Mouse (Mus musculus): ENCODE measurements at regions not wholly inside any gene's neighbourhood (a gene's known extent, or its start where the extent isn't known, plus 50 kb on each side); places are given as distances from the start of the nearest gene placed in this dataset.

DNA sequence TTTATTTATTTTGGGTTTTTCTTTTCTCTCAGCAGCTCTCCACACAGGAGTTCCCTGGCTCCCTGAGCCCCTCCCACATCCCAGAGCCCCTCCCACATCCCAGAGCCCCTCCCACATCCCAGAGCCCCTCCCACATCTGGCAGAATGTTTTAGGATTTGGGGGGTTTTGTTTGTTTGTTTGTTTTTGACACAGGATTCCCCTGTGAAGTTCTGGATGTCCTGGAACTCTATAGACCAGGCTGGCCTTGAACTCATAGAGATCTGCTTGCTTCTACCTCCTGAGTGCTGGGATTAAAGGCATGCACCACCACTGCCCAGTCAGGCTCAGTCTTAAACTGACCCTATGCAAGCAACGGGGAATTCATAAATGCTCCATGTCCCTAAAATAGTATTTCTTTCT is 100.2 kb downstream of the 1700001O22Rik start:
- WGBS = 82% methylated on average over 1 of the region's 1 CpGs
- H3K36me3 ChIP-seq (ENCODE audit: control insufficient read depth, insufficient read depth) = no peaks in the 10 kb centered on the region
- H3K27ac ChIP-seq (ENCODE audit: low read depth, low read length) = no peak overlapping the region

DNA sequence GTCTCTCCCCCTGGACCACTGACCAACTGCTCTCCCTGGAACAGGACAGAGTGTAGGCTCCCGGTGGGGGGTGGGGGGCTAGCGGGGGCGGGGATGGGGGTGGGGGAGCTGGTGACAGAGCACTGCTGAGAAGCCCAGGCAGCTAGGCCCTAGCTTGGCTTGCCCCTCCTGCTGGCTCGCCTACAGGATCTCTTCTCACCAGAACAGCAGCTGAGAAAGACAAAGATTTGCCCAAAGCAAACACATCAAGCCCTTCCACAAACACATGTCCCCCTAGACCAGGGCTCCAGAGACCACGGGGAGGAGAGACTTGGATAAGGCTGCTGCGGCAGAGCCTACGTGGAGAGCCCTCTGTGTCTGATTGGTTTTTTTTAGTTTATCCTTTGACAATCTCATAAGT is 100.8 kb downstream of the 1700001O22Rik start:
- H3K4me2 ChIP-seq (replicated peaks; ENCODE audit: low read depth) = no peak overlapping the region
- TF ChIP-seq CTCF (IDR thresholded peaks at IDR 0.05; ENCODE audit: low read depth) = no peak
- ATAC-seq = no peak
- H3K27me3 ChIP-seq (replicated peaks; ENCODE audit: control insufficient read depth, insufficient read depth, low read length) = no peaks in the 10 kb centered on the region
- no peak overlapping the region for H3K4me3 ChIP-seq (ENCODE audit: low read depth, low read length)
- H3K36me3 ChIP-seq (ENCODE audit: control insufficient read depth, insufficient read depth) = no peaks in the 10 kb centered on the region
- 26% methylated on average over 7 of the region's 7 CpGs for WGBS
- 0 out of 2 replicates have a peak overlapping the region, but pooled peaks have one; percentile 0 for H3K27ac ChIP-seq (ENCODE audit: low read depth, low read length)
- H3K9me3 ChIP-seq (ENCODE audit: control insufficient read depth) = no peaks in the 10 kb centered on the region
- peaks cover 9% of the 10 kb centered on the region; the same call in 1 of the 2 replicates for H3K4me1 ChIP-seq (replicated peaks; ENCODE audit: control insufficient read depth, insufficient read depth, low read length)
- H3K9ac ChIP-seq (ENCODE audit: low read depth, low read length) = no peak overlapping the region

More for the DNA sequence above, 100.2 kb downstream of the 1700001O22Rik start:
- Histone ChIP-seq H3K27me3 (replicated peaks; ENCODE audit: control insufficient read depth, insufficient read depth, low read length) (no peaks in the 10 kb centered on the region), H3K9ac (ENCODE audit: low read depth, low read length) (no peak overlapping the region), H3K9me3 (ENCODE audit: control insufficient read depth) (no peaks in the 10 kb centered on the region), H3K4me1 (replicated peaks; ENCODE audit: control insufficient read depth, insufficient read depth, low read length) (peaks cover 10% of the 10 kb centered on the region), H3K4me3 (ENCODE audit: low read depth, low read length) (no peak overlapping the region), H3K4me2 (replicated peaks; ENCODE audit: low read depth) (no peak overlapping the region)
- no peak for TF ChIP-seq CTCF (IDR thresholded peaks at IDR 0.05; ENCODE audit: low read depth)
- ATAC-seq = no peak

DNA sequence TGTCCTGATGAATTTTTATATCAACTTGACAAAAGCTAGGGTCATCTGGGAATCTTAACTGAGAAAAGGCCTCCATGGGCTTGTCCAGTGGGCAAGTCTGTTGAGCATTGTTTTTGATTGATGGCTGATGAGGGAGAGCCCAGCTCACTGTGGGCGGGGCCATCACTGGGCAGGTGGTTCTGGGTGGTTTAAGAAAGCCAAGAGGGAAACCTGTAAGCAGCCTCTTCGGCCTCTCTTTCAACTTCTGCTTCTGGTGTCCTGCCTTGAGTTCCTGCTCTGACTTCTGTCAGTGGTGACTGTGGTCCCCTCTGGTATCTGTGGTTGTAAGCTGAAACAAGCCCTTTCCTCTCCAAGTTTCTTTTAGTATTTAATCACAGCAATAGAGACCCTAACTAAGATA is 102.6 kb downstream of the 1700001O22Rik start:
- H3K27ac ChIP-seq (ENCODE audit: low read depth, low read length) = no peak overlapping the region
- no peaks in the 10 kb centered on the region for H3K36me3 ChIP-seq (ENCODE audit: control insufficient read depth, insufficient read depth)
- no peak for TF ChIP-seq CTCF (IDR thresholded peaks at IDR 0.05; ENCODE audit: low read depth)
- no peak overlapping the region for H3K4me3 ChIP-seq (ENCODE audit: low read depth, low read length)
- ATAC-seq = no peak
- H3K27me3 ChIP-seq (replicated peaks; ENCODE audit: control insufficient read depth, insufficient read depth, low read length) = no peaks in the 10 kb centered on the region
- H3K4me2 ChIP-seq (replicated peaks; ENCODE audit: low read depth) = no peak overlapping the region
- 96% methylated on average over 2 of the region's 2 CpGs for WGBS
- H3K9ac ChIP-seq (ENCODE audit: low read depth, low read length) = no peak overlapping the region
- H3K4me1 ChIP-seq (replicated peaks; ENCODE audit: control insufficient read depth, insufficient read depth, low read length) = peaks cover 6% of the 10 kb centered on the region; the same call in 1 of the 2 replicates
- H3K9me3 ChIP-seq (ENCODE audit: control insufficient read depth) = no peaks in the 10 kb centered on the region

DNA sequence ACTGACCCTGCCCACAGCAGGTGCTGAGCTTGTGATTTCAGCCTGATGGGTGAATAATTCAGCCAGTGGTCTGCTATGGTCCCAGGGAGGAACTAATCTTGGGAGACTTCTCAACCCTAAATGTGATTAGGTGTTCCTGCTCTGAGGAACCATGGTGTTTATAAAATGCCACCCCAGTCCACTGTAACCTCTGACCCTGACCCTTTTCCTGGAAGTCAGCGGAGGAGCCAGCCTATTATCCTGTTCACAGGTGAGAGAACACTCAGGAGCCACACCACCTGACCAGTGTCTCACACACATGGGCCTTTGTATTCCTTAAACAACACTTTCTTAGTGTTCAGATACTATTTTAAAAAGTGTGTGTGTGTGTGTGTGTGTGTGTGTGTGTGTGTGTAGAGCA is 103.0 kb downstream of the 1700001O22Rik start:
- H3K27me3 ChIP-seq (replicated peaks; ENCODE audit: control insufficient read depth, insufficient read depth, low read length) = no peaks in the 10 kb centered on the region
- H3K9me3 ChIP-seq (ENCODE audit: control insufficient read depth) = no peaks in the 10 kb centered on the region
- no peak overlapping the region for H3K4me2 ChIP-seq (replicated peaks; ENCODE audit: low read depth)
- no peaks in the 10 kb centered on the region for H3K36me3 ChIP-seq (ENCODE audit: control insufficient read depth, insufficient read depth)
- no peak overlapping the region for H3K9ac ChIP-seq (ENCODE audit: low read depth, low read length)
- no peak overlapping the region for H3K27ac ChIP-seq (ENCODE audit: low read depth, low read length)
- H3K4me3 ChIP-seq (ENCODE audit: low read depth, low read length) = no peak overlapping the region
- 97% methylated on average over 1 of the region's 1 CpGs for WGBS
- TF ChIP-seq CTCF (IDR thresholded peaks at IDR 0.05; ENCODE audit: low read depth) = no peak
- H3K4me1 ChIP-seq (replicated peaks; ENCODE audit: control insufficient read depth, insufficient read depth, low read length) = peaks cover 6% of the 10 kb centered on the region; the same call in 1 of the 2 replicates
- ATAC-seq = no peak

DNA sequence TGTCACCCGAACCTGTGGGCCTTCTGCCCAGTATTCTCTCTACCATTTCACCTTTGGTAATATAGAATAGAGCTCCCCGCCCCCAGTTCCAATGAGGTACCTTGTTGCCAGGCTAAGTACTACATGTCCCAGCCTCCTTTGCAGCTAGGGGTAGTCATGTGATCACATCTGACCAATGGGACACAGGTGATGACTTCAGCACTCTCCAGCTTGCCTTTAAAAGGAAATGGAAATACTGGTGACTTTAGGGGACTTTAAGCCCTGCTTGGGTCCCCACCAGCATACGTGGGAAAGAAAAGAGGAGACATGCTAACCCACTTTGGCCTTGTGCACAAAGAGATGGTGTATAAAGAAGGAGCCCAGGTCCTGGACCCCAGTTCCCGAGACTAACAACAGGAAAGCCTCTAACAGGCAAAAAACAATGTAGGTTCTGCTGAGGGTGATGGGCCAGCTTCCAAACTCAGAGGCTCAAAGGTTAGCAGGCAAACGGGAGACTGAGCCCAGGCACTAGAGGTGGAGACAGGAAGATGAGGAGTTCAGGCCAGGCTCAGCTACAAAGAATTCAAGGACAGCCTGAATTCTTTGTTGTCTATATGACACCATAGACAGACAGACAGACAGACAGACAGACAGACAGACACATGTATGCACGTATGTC is 103.5 kb downstream of the 1700001O22Rik start:
- no peaks in the 10 kb centered on the region for H3K9me3 ChIP-seq (ENCODE audit: control insufficient read depth)
- peak; percentile 75 for ATAC-seq
- H3K4me1 ChIP-seq (replicated peaks; ENCODE audit: control insufficient read depth, insufficient read depth, low read length) = peaks cover 6% of the 10 kb centered on the region; the same call in 1 of the 2 replicates
- H3K4me3 ChIP-seq (ENCODE audit: low read depth, low read length) = no peak overlapping the region
- peak overlapping the region; percentile 37; the same call in 1 of the 2 replicates for H3K27ac ChIP-seq (ENCODE audit: low read depth, low read length)
- peak overlapping the region; percentile 25; the same call in 1 of the 2 replicates for H3K4me2 ChIP-seq (replicated peaks; ENCODE audit: low read depth)
- 29% methylated on average over 6 of the region's 6 CpGs for WGBS
- no peak overlapping the region for H3K9ac ChIP-seq (ENCODE audit: low read depth, low read length)
- no peaks in the 10 kb centered on the region for H3K27me3 ChIP-seq (replicated peaks; ENCODE audit: control insufficient read depth, insufficient read depth, low read length)
- no peaks in the 10 kb centered on the region for H3K36me3 ChIP-seq (ENCODE audit: control insufficient read depth, insufficient read depth)
- TF ChIP-seq CTCF (IDR thresholded peaks at IDR 0.05; ENCODE audit: low read depth) = no peak

DNA sequence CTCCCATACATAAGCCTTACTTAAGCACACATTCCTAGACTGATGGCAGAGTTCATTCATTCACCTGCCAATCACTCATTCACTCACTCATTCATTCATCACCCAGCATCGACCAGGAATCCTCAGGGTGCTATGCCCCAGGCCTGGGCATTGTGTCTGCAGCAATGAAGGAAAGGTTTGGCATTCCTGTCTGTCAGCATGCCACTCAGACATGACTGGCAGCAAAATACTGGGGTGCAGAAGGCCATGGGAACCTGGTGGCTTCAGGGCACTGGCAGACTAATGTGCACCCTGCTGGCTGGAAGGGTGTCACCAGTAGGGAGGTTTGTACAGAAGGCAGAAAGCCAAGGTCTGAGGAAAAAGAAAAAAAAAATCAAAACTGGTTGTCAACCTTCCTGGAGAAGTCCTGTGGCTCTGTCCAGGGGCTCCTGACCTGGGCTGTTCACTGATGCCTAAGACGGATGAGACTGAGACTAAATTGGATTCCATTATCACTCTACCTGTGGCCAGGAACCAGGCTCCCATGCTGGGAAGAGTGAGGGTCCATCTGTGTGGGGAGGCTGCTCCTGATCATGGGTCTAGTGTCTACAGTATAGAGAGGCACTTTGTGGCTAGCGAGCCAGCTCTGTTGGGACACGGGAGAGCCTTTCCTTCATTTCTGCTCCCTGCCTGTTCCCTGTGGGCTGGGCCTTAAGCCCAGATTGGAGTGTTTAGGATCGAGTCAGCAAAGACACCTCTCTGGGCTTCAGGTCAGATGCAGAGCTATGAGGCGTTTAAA is 104.1 kb downstream of the Cstad start:
- H3K36me3 ChIP-seq (ENCODE audit: control insufficient read depth, insufficient read depth) = no peaks in the 10 kb centered on the region
- H3K27ac ChIP-seq (ENCODE audit: low read depth, low read length) = no peak overlapping the region
- TF ChIP-seq CTCF (IDR thresholded peaks at IDR 0.05; ENCODE audit: low read depth) = no peak
- 75% methylated on average over 6 of the region's 6 CpGs for WGBS
- H3K9me3 ChIP-seq (ENCODE audit: control insufficient read depth) = no peaks in the 10 kb centered on the region
- no peak overlapping the region for H3K4me2 ChIP-seq (replicated peaks; ENCODE audit: low read depth)
- H3K9ac ChIP-seq (ENCODE audit: low read depth, low read length) = no peak overlapping the region
- H3K4me3 ChIP-seq (ENCODE audit: low read depth, low read length) = no peak overlapping the region
- H3K27me3 ChIP-seq (replicated peaks; ENCODE audit: control insufficient read depth, insufficient read depth, low read length) = no peaks in the 10 kb centered on the region
- H3K4me1 ChIP-seq (replicated peaks; ENCODE audit: control insufficient read depth, insufficient read depth, low read length) = peaks cover 6% of the 10 kb centered on the region; the same call in 1 of the 2 replicates
- ATAC-seq = no peak

Data from intestine, postnatal 0 days (tissue).